Mouse (Mus musculus) heart, postnatal 0 days (tissue): ENCODE measurements around the gene Olfr1154.

Experiments used
- CTCF ChIP-seq: IDR thresholded peaks from 2 replicates; pipeline ENCODE4 v1.5.1; 2016; ENCODE audit warnings: antibody characterized with exemption, control low read depth, low read depth
- EP300 ChIP-seq: IDR thresholded peaks from 2 replicates; pipeline ENCODE4 v1.6.1; 2016; ENCODE audit warnings: antibody characterized with exemption, low read depth

DNA sequence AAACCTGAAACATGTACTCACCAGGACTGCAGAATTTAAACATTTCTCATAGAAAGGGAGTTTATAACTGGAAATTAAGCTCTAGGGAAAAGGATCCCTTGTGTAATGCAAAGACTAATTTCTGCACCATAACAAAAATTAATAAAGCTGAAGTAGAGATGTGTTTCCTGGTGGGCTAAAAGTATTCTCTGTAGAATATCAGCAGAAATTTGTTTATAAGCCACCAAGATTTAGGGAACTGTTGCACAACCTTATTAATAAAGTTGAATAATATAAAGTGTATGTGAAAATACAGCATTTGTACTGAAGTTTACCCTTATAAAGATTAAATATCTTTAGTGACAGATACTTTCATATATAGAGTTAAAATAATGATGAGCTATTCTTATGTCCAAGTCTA lies 48.0 kb upstream of the Olfr1154 start, which contains the start of gene Olfr1156:
- TF ChIP-seq CTCF: no peak
- no peak for TF ChIP-seq EP300
